Mouse (Mus musculus): ENCODE results near the gene Rhbdd1. TPM values are rescaled to one million over a fixed set of nuclear protein-coding genes. Genes with fewer than 3 reads are reported as not detected.

Gene Rhbdd1
- total and polyA plus RNA-seq, 3 experiments = 12.6 to 21.8 (median 19.8) TPM

- H3K79me2 ChIP-seq (replicated peaks; ENCODE audit: control insufficient read depth, extremely low read depth, insufficient read depth, poor library complexity, severe bottlenecking) = no peaks in the 10 kb centered on the region
- no peak overlapping the region for H3K9ac ChIP-seq (ENCODE audit: insufficient read depth, low read depth)
- in situ Hi-C loops (cut with MboI; ENCODE audit: low pct_ligation_motif_present, low pct_unique_long_range_greater_than_20kb, low sequenced_read_pairs) (no loop called here), dilution Hi-C loops (cut with MboI; ENCODE audit: extremely low pct_ligation_motif_present, extremely low pct_unique_long_range_greater_than_20kb, low sequenced_read_pairs) (no loop called here)
- no peak overlapping the region for H3K27ac ChIP-seq (ENCODE audit: insufficient read depth, low read depth)
- DNase-seq (ENCODE audit: extremely low read depth) = no peak
- H3K4me1 ChIP-seq (ENCODE audit: control insufficient read depth in 1 of 2, insufficient read depth in 2 of 2) = no peaks in the 10 kb centered on the region
- no peak overlapping the region for H3K4me2 ChIP-seq (ENCODE audit: insufficient read depth, low read depth, poor library complexity, severe bottlenecking)
- peaks cover 0 to 2% of the 10 kb centered on the region in 2 experiments for H3K36me3 ChIP-seq (replicated peaks in 1 of 2; ENCODE audit: control insufficient read depth in 1 of 2, insufficient read depth in 1 of 2, low read length in 1 of 2)
- H3K9me3 ChIP-seq (replicated peaks; ENCODE audit: low read length) = no peaks in the 10 kb centered on the region
- no peak overlapping the region for H3K4me3 ChIP-seq (replicated peaks in 1 of 3; ENCODE audit: low read depth in 2 of 3, low read length in 2 of 3, poor library complexity in 1 of 3)
- no peaks in the 10 kb centered on the region for H3K27me3 ChIP-seq (replicated peaks)
- TF ChIP-seq MAX (IDR thresholded peaks at IDR 0.05; ENCODE audit: low read length) = no peak
- TF ChIP-seq ZNF384 (IDR thresholded peaks at IDR 0.05; ENCODE audit: low read depth, low read length) = no peak
- TF ChIP-seq POLR2AphosphoS2 (IDR thresholded peaks at IDR 0.05; ENCODE audit: low read depth, low read length) = no peak
- no peak for TF ChIP-seq USF1 (IDR thresholded peaks at IDR 0.05; ENCODE audit: low read depth, low read length)
- TF ChIP-seq NRF1 (IDR thresholded peaks at IDR 0.05; ENCODE audit: low read depth, low read length) = no peak
- TF ChIP-seq CHD1 (IDR thresholded peaks at IDR 0.05; ENCODE audit: low read depth, low read length) = no peak
- TF ChIP-seq RAD21 (IDR thresholded peaks at IDR 0.05; ENCODE audit: low read depth, low read length) = no peak
- no peak for TF ChIP-seq POLR2A (IDR thresholded peaks at IDR 0.05; ENCODE audit: low read depth, low read length)
- TF ChIP-seq SMC3 (IDR thresholded peaks at IDR 0.05; ENCODE audit: low read depth, low read length) = no peak
- TF ChIP-seq ZKSCAN1 (IDR thresholded peaks at IDR 0.05; ENCODE audit: borderline replicate concordance, low read depth, low read length) = no peak
- TF ChIP-seq NELFE (IDR thresholded peaks at IDR 0.05; ENCODE audit: low read depth, low read length) = no peak
- no peak for TF ChIP-seq ZC3H11A (IDR thresholded peaks at IDR 0.05; ENCODE audit: low read depth, low read length)
- no peak for TF ChIP-seq USF2 (conservative IDR thresholded peaks at IDR 0.05; ENCODE audit: low read depth, low read length)
Measured at GRCm38 (mm10) chr1:82451927-82452651, 135.8 kb downstream of the Rhbdd1 start.

- Histone ChIP-seq H3K79me2 (replicated peaks; ENCODE audit: control insufficient read depth, extremely low read depth, insufficient read depth, poor library complexity, severe bottlenecking) (no peaks in the 10 kb centered on the region), H3K27me3 (replicated peaks) (no peaks in the 10 kb centered on the region), H3K4me2 (ENCODE audit: insufficient read depth, low read depth, poor library complexity, severe bottlenecking) (no peak overlapping the region), H3K27ac (ENCODE audit: insufficient read depth, low read depth) (no peak overlapping the region), H3K9me3 (replicated peaks; ENCODE audit: low read length) (no peaks in the 10 kb centered on the region), H3K9ac (ENCODE audit: insufficient read depth, low read depth) (no peak overlapping the region), H3K4me3 (replicated peaks in 1 of 3; ENCODE audit: low read depth in 2 of 3, low read length in 2 of 3, poor library complexity in 1 of 3) (no peak overlapping the region), H3K36me3 (replicated peaks in 1 of 2; ENCODE audit: control insufficient read depth in 1 of 2, insufficient read depth in 1 of 2, low read length in 1 of 2) (no peaks in the 10 kb centered on the region), H3K4me1 (ENCODE audit: control insufficient read depth in 1 of 2, insufficient read depth in 2 of 2) (no peaks in the 10 kb centered on the region)
- dilution Hi-C loops (cut with MboI; ENCODE audit: extremely low pct_ligation_motif_present, extremely low pct_unique_long_range_greater_than_20kb, low sequenced_read_pairs) (no loop called here), in situ Hi-C loops (cut with MboI; ENCODE audit: low pct_ligation_motif_present, low pct_unique_long_range_greater_than_20kb, low sequenced_read_pairs) (no loop called here)
- DNase-seq (ENCODE audit: extremely low read depth) = no peak
- TF ChIP-seq BHLHE40 (IDR thresholded peaks at IDR 0.05; ENCODE audit: low read depth, low read length) (no peak), SIN3A (IDR thresholded peaks at IDR 0.05; ENCODE audit: low read length) (no peak), CHD1 (IDR thresholded peaks at IDR 0.05; ENCODE audit: low read depth, low read length) (no peak), ZNF384 (IDR thresholded peaks at IDR 0.05; ENCODE audit: low read depth, low read length) (no peak), ELF1 (IDR thresholded peaks at IDR 0.05; ENCODE audit: low read depth, low read length) (no peak), POLR2AphosphoS2 (IDR thresholded peaks at IDR 0.05; ENCODE audit: low read depth, low read length) (no peak), PAX5 (IDR thresholded peaks at IDR 0.05; ENCODE audit: low read length) (no peak), IRF4 (IDR thresholded peaks at IDR 0.05; ENCODE audit: low read depth, low read length) (no peak), RCOR1 (conservative IDR thresholded peaks at IDR 0.05; ENCODE audit: low read depth, low read length) (no peak), ETS1 (conservative IDR thresholded peaks at IDR 0.05; ENCODE audit: low read depth, low read length) (no peak), MAZ (IDR thresholded peaks at IDR 0.05; ENCODE audit: low read depth, low read length) (no peak), ZC3H11A (IDR thresholded peaks at IDR 0.05; ENCODE audit: low read depth, low read length) (no peak), ZMIZ1 (IDR thresholded peaks at IDR 0.05; ENCODE audit: low read depth, low read length) (no peak), ZKSCAN1 (IDR thresholded peaks at IDR 0.05; ENCODE audit: borderline replicate concordance, low read depth, low read length) (no peak)
Measured at GRCm38 (mm10) chr1:82454031-82454430, 137.8 kb downstream of the Rhbdd1 start.
